Mouse (Mus musculus) left cerebral cortex, adult 11 months (tissue): ENCODE data around the gene Epb41l4b.

Experiments
- DNase-seq: peaks from one replicate; pipeline ENCODE4 v3.0.0; 2022; ENCODE audit warnings: low spot score

The Epb41l4b gene

GRCm38 (mm10) chr4:57153068-57153835 lies 10.0 kb upstream of the Epb41l4b start:
- no peak for DNase-seq

GRCm38 (mm10) chr4:57148182-57148581 lies 4.9 kb upstream of the Epb41l4b start:
- DNase-seq = no peak

GRCm38 (mm10) chr4:57142374-57143025 lies 737 bp downstream of the Epb41l4b start:
- DNase-seq = no peak

- DNase-seq = no peak
Measured at GRCm38 (mm10) chr4:57141908-57142361, 1.3 kb downstream of the Epb41l4b start.

- DNase-seq = no peak
Measured at GRCm38 (mm10) chr4:57140992-57141717, 2.1 kb downstream of the Epb41l4b start.

GRCm38 (mm10) chr4:57140200-57140799 lies 2.9 kb downstream of the Epb41l4b start:
- no peak for DNase-seq

- no peak for DNase-seq
Measured at GRCm38 (mm10) chr4:57139433-57139832, 3.8 kb downstream of the Epb41l4b start.

GRCm38 (mm10) chr4:57138093-57138440 lies 5.2 kb downstream of the Epb41l4b start:
- no peak for DNase-seq

GRCm38 (mm10) chr4:57137371-57138092 lies 5.7 kb downstream of the Epb41l4b start:
- DNase-seq = no peak

- DNase-seq = no peak
Measured at GRCm38 (mm10) chr4:57135431-57135830, 7.8 kb downstream of the Epb41l4b start.

GRCm38 (mm10) chr4:57134554-57134953 lies 8.7 kb downstream of the Epb41l4b start:
- no peak for DNase-seq

GRCm38 (mm10) chr4:57131839-57132238 lies 11.4 kb downstream of the Epb41l4b start:
- DNase-seq = no peak

- DNase-seq = no peak
Measured at GRCm38 (mm10) chr4:57129718-57130515, 13.3 kb downstream of the Epb41l4b start.

GRCm38 (mm10) chr4:57123003-57123402 lies 20.2 kb downstream of the Epb41l4b start:
- DNase-seq = no peak

GRCm38 (mm10) chr4:57122166-57122565 lies 21.1 kb downstream of the Epb41l4b start:
- DNase-seq = no peak

GRCm38 (mm10) chr4:57120563-57120962 lies 22.7 kb downstream of the Epb41l4b start:
- DNase-seq = no peak

GRCm38 (mm10) chr4:57119976-57120375 lies 23.3 kb downstream of the Epb41l4b start:
- no peak for DNase-seq

- no peak for DNase-seq
Measured at GRCm38 (mm10) chr4:57118883-57119282, 24.4 kb downstream of the Epb41l4b start.

- no peak for DNase-seq
Measured at GRCm38 (mm10) chr4:57116278-57116677, 27.0 kb downstream of the Epb41l4b start.

GRCm38 (mm10) chr4:57114617-57115592 lies 28.3 kb downstream of the Epb41l4b start:
- DNase-seq = no peak
